Mouse (Mus musculus) embryonic facial prominence, embryonic 13.5 days (tissue): ENCODE measurements around the gene Rpgrip1. TPM values are rescaled to one million over a fixed set of nuclear protein-coding genes. Genes with fewer than 3 reads are reported as not detected.
A peak's percentile ranks its signal among the peaks of the same experiment; 100 is the strongest.
"Not testable (repeated sequence)": the region's sequence is repeated elsewhere in the genome, so short reads cannot be mapped to it uniquely, and the experiment has no call there.

Experiments
- ATAC-seq: fragments of 200-750 bp; cut with Nextera tagmentation; 2 replicates; pipeline ENCODE4 v1.8.0; 2017; ENCODE audit warnings: low read depth; ENCODE audit not compliant: insufficient number of reproducible peaks, insufficient read depth, low FRiP score, low TSS enrichment
- H3K27ac ChIP-seq: fragments of 300-500 bp; sonication (generic); 2 replicates; pipeline ENCODE4 v1.5.1; 2015; ENCODE audit warnings: moderate library complexity, mild to moderate bottlenecking, inconsistent platforms
- H3K27me3 ChIP-seq: fragments of 300-500 bp; sonication (generic); 2 replicates; pipeline ENCODE4 v1.6.1; 2015; ENCODE audit warnings: mild to moderate bottlenecking, inconsistent platforms
- H3K36me3 ChIP-seq: fragments of 300-500 bp; sonication (generic); 2 replicates; pipeline ENCODE4 v1.6.1; 2015; ENCODE audit warnings: mild to moderate bottlenecking, inconsistent platforms
- H3K4me1 ChIP-seq: fragments of 300-500 bp; sonication (generic); 2 replicates; pipeline ENCODE4 v1.6.1; 2015; ENCODE audit warnings: inconsistent platforms
- H3K4me2 ChIP-seq: fragments of 300-500 bp; sonication (generic); 2 replicates; pipeline ENCODE4 v1.6.1; 2015; ENCODE audit warnings: moderate library complexity, mild to moderate bottlenecking, inconsistent platforms
- H3K4me3 ChIP-seq: fragments of 300-500 bp; sonication (generic); 2 replicates; pipeline ENCODE4 v1.5.1; 2015; ENCODE audit warnings: mild to moderate bottlenecking, inconsistent platforms
- H3K9ac ChIP-seq: fragments of 300-500 bp; sonication (generic); 2 replicates; pipeline ENCODE4 v1.6.1; 2015; ENCODE audit warnings: mild to moderate bottlenecking, inconsistent platforms
- H3K9me3 ChIP-seq: fragments of 300-500 bp; sonication (generic); 2 replicates; pipeline ENCODE4 v1.6.1; 2016; ENCODE audit warnings: inconsistent platforms
- WGBS: fragments of 180-500 bp; shearing (Covaris S2); methylation state at CpG from one replicate; pipeline ENCODE4 v1.1.7; 2015; ENCODE audit warnings: mixed read lengths; 5-methylcytosine and 5-hydroxymethylcytosine counted together
- polyA plus RNA-seq: library from polyadenylated mRNA; unstranded; fragments of >200 nt; fragmentation: Nextera tagmentation; extraction: Ambion mirVana; gene quantifications from 2 replicates; pipeline ENCODE4 v1.2.1, GENCODE M21; 2015

Rpgrip1 gene
- polyA plus RNA-seq = 71.6 and 81.6 TPM in 2 replicates

DNA sequence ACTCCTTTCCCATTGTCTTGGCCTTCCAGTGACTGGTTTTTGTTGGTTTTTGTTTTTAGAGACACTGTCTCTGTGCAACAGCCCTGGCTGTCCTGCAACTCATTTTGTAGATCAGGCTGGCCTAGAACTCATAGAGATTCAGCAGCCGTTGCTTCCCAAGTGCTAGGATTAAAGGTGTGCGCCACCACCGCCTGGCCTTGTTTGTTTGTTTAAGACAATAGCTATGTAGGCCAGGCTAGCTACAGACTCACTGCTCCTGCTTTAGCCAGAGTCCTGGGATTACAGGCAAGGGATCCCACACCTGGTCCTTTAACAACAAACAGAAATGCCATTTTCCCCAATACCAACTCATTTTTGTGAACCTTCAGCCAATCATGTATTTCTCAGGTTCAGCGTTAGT is at the start of gene Rpgrip1:
Gene Rpgrip1, plus strand, starts transcription at position 359 of the 400 bp plus-strand sequence.
- H3K36me3 ChIP-seq = no peaks in the 10 kb centered on the region
- 86% methylated on average over 4 of the region's 4 CpGs for WGBS
- no peak for ATAC-seq

GRCm38 (mm10) chr14:52060800-52061199 is 49.7 kb upstream of the Rpgrip1 start:
- no peak overlapping the region for H3K4me3 ChIP-seq
- H3K9ac ChIP-seq = no peak overlapping the region
- H3K9me3 ChIP-seq = no peaks in the 10 kb centered on the region
- no peak overlapping the region for H3K27ac ChIP-seq
- no peaks in the 10 kb centered on the region for H3K27me3 ChIP-seq
- H3K4me1 ChIP-seq = no peaks in the 10 kb centered on the region
- H3K36me3 ChIP-seq = no peaks in the 10 kb centered on the region
- 76% methylated on average over 1 of the region's 1 CpGs for WGBS
- no peak for ATAC-seq
- H3K4me2 ChIP-seq = no peak overlapping the region

More for the DNA sequence above, at the start of gene Rpgrip1:
- Histone ChIP-seq H3K9ac (no peak within 1 kb of the TSS), H3K27me3 (no peaks in the 10 kb centered on the region), H3K27ac (no peak within 1 kb of the TSS), H3K9me3 (no peaks in the 10 kb centered on the region), H3K4me1 (peaks cover 6% of the 10 kb centered on the region), H3K4me2 (no peak within 1 kb of the TSS), H3K4me3 (no peak within 1 kb of the TSS)

- Histone ChIP-seq H3K9me3 (no peaks in the 10 kb centered on the region), H3K4me3 (no peak overlapping the region), H3K36me3 (no peaks in the 10 kb centered on the region), H3K27ac (no peak overlapping the region), H3K9ac (no peak overlapping the region), H3K27me3 (no peaks in the 10 kb centered on the region), H3K4me1 (no peaks in the 10 kb centered on the region), H3K4me2 (no peak overlapping the region)
- no peak for ATAC-seq
- WGBS = 88% methylated on average over 8 of the region's 8 CpGs
Measured at GRCm38 (mm10) chr14:52061798-52062197, 48.7 kb upstream of the Rpgrip1 start.

GRCm38 (mm10) chr14:52066135-52066534 is 44.4 kb upstream of the Rpgrip1 start:
- H3K9me3 ChIP-seq = no peaks in the 10 kb centered on the region
- peaks cover 7% of the 10 kb centered on the region for H3K36me3 ChIP-seq
- no peak overlapping the region for H3K9ac ChIP-seq
- no peak overlapping the region for H3K4me3 ChIP-seq
- no peak overlapping the region for H3K4me2 ChIP-seq
- ATAC-seq = no peak
- no peaks in the 10 kb centered on the region for H3K27me3 ChIP-seq
- no peak overlapping the region for H3K27ac ChIP-seq
- H3K4me1 ChIP-seq = no peaks in the 10 kb centered on the region
- WGBS = 61% methylated on average over 4 of the region's 4 CpGs

DNA sequence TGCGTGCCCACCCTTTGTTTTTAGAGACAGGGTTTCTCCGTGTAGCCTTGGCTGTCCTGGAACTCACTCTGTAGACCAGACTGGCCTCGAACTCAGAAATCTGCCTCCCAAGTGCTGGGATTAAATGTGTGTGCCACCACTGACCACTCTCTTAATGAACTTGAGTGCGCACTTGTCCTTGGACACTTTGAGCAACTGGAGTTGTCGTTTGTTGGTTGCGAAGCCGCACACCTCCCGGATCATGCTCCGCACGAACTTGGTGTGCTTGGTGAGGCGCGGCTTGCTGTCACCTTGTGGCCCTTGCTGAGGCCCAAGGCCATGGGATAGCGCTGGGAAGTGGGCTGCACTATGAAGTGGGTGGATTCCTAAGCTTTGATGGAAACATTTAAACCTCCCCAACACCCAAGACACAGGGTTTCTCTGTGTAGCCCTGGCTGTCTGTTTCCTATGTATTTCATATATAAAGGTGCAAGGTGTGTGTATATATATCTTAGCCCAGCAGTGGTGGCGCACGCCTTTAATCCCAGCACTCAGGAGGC is 38.8 kb upstream of the Rpgrip1 start:
- no peak overlapping the region for H3K27ac ChIP-seq
- H3K4me1 ChIP-seq = no peaks in the 10 kb centered on the region
- no peak overlapping the region for H3K9ac ChIP-seq
- H3K9me3 ChIP-seq = no peaks in the 10 kb centered on the region
- H3K4me3 ChIP-seq = no peak overlapping the region
- H3K4me2 ChIP-seq = no peak overlapping the region
- H3K36me3 ChIP-seq = peaks cover 58% of the 10 kb centered on the region
- 93% methylated on average over 15 of the region's 15 CpGs for WGBS
- H3K27me3 ChIP-seq = no peaks in the 10 kb centered on the region
- no peak for ATAC-seq

GRCm38 (mm10) chr14:52083083-52083482 is 27.4 kb upstream of the Rpgrip1 start:
- Histone ChIP-seq H3K4me2 (no peak overlapping the region), H3K36me3 (peaks cover 65% of the 10 kb centered on the region), H3K9me3 (no peaks in the 10 kb centered on the region), H3K4me3 (no peak overlapping the region), H3K27ac (no peak overlapping the region), H3K9ac (no peak overlapping the region), H3K4me1 (no peaks in the 10 kb centered on the region), H3K27me3 (no peaks in the 10 kb centered on the region)
- no peak for ATAC-seq

- no peak overlapping the region for H3K4me3 ChIP-seq
- no peak overlapping the region for H3K9ac ChIP-seq
- 74% methylated on average over 1 of the region's 1 CpGs for WGBS
- H3K4me1 ChIP-seq = no peaks in the 10 kb centered on the region
- no peak for ATAC-seq
- H3K27ac ChIP-seq = no peak overlapping the region
- no peaks in the 10 kb centered on the region for H3K27me3 ChIP-seq
- H3K36me3 ChIP-seq = peaks cover 51% of the 10 kb centered on the region
- H3K4me2 ChIP-seq = no peak overlapping the region
- no peaks in the 10 kb centered on the region for H3K9me3 ChIP-seq
Measured at GRCm38 (mm10) chr14:52094533-52094932, 16.0 kb upstream of the Rpgrip1 start.

- H3K4me3 ChIP-seq, H3K4me2 ChIP-seq, H3K27me3 ChIP-seq, H3K9ac ChIP-seq, H3K9me3 ChIP-seq, H3K27ac ChIP-seq, ATAC-seq: not testable (repeated sequence)
- 96% methylated on average over 3 of the region's 3 CpGs for WGBS
- H3K36me3 ChIP-seq = peaks cover 40% of the 10 kb centered on the region
- peaks cover 13% of the 10 kb centered on the region for H3K4me1 ChIP-seq
Measured at GRCm38 (mm10) chr14:52097191-52097590, 13.3 kb upstream of the Rpgrip1 start.

DNA sequence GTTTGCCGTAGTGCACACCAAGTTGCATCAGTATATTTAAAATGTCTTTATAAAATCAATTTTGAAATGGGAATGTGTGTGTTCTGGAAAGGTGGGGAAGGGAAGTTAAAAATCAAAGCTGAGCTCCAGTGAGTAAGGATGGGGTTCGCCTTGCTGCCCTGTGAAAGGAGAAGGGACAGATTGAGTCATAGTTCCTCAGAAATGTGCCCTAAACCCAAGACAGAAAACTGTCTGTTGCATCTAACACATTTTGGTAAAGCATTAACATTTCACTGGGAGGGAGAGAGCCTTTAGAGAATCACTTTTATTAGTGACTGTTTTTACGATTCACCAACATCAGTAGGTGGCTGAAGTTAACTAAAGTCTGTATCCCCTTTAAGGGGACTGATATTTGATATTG is 12.1 kb upstream of the Rpgrip1 start:
- not testable (repeated sequence) for H3K4me3 ChIP-seq, ATAC-seq, H3K9me3 ChIP-seq, H3K27ac ChIP-seq, H3K4me2 ChIP-seq, H3K27me3 ChIP-seq, H3K9ac ChIP-seq
- Histone ChIP-seq H3K36me3 (peaks cover 33% of the 10 kb centered on the region), H3K4me1 (peaks cover 19% of the 10 kb centered on the region)
- 77% methylated on average over 3 of the region's 3 CpGs for WGBS

DNA sequence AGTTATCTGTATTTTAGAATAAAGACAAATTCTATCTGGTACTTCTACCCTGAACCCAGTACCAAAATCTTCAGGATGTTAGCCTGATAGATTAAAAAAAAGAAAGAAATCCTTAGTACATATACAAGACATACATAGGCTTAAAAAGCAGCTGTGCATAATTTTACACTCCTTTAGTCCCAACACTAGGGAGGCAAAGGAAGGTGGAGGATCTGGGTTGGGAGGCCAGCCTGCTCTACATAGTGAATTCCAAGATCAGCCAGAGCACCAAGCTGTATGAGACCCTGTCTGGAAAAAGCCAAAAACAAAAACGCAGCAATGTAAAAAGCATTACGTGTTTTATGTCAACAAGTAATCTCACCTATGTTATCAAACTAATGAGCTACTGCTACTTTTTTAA is 10.9 kb upstream of the Rpgrip1 start:
- Histone ChIP-seq H3K4me1 (peaks cover 19% of the 10 kb centered on the region), H3K4me3 (no peak overlapping the region), H3K27me3 (no peaks in the 10 kb centered on the region), H3K4me2 (peak overlapping the region; percentile 68; the same call in 1 of the 2 replicates), H3K9me3 (no peaks in the 10 kb centered on the region), H3K27ac (no peak overlapping the region), H3K36me3 (peaks cover 30% of the 10 kb centered on the region), H3K9ac (no peak overlapping the region)
- 82% methylated on average over 2 of the region's 2 CpGs for WGBS
- ATAC-seq = no peak

DNA sequence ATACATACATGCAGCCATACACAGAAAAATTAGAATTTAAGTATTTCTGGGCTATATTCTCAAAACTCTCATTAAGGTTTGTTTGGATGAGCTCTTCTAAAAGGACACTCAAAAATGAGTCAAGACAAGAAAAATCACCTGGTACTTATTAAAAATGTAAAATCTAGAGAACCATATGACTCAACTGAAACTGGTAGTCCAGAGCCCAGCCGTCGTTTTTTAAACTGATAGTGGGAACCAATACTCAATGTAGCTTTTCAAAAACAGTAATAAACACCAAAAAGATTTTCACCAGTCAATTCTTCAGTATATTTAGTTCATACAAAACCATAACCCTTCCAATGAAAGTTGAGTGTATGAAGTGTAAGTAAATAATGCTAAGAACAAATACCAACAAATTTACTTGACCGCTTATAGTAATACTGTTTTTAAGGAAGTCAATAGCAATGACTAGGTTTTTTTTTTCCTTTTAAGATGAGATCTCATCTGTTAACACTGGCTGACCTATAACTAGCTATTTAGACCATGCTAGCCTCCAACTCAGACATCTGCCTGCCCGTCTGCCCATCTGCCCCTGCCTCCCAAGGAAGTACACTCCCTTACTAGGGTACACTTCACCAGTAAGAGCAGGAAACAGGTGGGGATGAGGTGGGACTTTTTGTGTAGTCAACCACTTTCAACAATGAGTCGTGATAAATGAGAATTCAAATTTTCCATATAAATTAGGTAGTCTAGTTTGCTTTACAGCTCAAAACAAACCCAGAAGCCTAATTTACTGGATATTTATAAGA is 10.1 kb upstream of the Rpgrip1 start:
- H3K27me3 ChIP-seq = no peaks in the 10 kb centered on the region
- H3K9me3 ChIP-seq = no peaks in the 10 kb centered on the region
- H3K4me1 ChIP-seq = peaks cover 23% of the 10 kb centered on the region
- peaks cover 29% of the 10 kb centered on the region for H3K36me3 ChIP-seq
- H3K4me3 ChIP-seq = no peak overlapping the region; the same call in 1 of the 2 replicates
- no peak for ATAC-seq
- H3K4me2 ChIP-seq = peak overlapping the region; percentile 68
- no peak overlapping the region for H3K27ac ChIP-seq
- WGBS = 65% methylated on average over 5 of the region's 5 CpGs
- H3K9ac ChIP-seq = no peak overlapping the region
